Mouse (Mus musculus) liver, adult 2 months (tissue): ENCODE measurements around the gene Slc3a1. TPM values are rescaled to one million over a fixed set of nuclear protein-coding genes. Genes with fewer than 3 reads are reported as not detected.
A peak's percentile ranks its signal among the peaks of the same experiment; 100 is the strongest.

Experiments
- DNase-seq: peaks from one replicate; pipeline ENCODE4 v3.0.0-alpha.2; 2011; ENCODE audit warnings: low read depth, low spot score; ENCODE audit errors: extremely low read depth
- H3K27ac ChIP-seq: fragments of 200-500 bp; replicated peaks from 2 replicates; pipeline ENCODE4 v1.5.1; 2012; ENCODE audit warnings: low read depth, mild to moderate bottlenecking, control low read depth, inconsistent platforms, low read length; ENCODE audit not compliant: insufficient read depth
- H3K27me3 ChIP-seq: fragments of 200-500 bp; 2 replicates; pipeline ENCODE4 v1.6.1; 2012; ENCODE audit warnings: mild to moderate bottlenecking, moderate library complexity, low read length, inconsistent platforms; ENCODE audit not compliant: control insufficient read depth, insufficient read depth
- H3K36me3 ChIP-seq: fragments of 200-500 bp; 2 replicates; pipeline ENCODE4 v1.6.1; 2012; ENCODE audit warnings: low read length, inconsistent platforms; ENCODE audit not compliant: control insufficient read depth, insufficient read depth
- H3K4me1 ChIP-seq: fragments of 200-500 bp; 2 replicates; pipeline ENCODE4 v1.6.1; 2011; ENCODE audit warnings: low read length; ENCODE audit not compliant: control insufficient read depth, insufficient read depth
- H3K4me3 ChIP-seq: fragments of 200-500 bp; 2 replicates; pipeline ENCODE4 v1.5.1; 2011; ENCODE audit warnings: low read depth, mild to moderate bottlenecking, control low read depth, low read length, moderate library complexity; ENCODE audit not compliant: insufficient read depth
- H3K79me2 ChIP-seq: fragments of 200-500 bp; 2 replicates; pipeline ENCODE4 v1.6.1; 2012; ENCODE audit warnings: inconsistent platforms, mild to moderate bottlenecking, low read length, moderate library complexity; ENCODE audit not compliant: control insufficient read depth, insufficient read depth
- H3K9ac ChIP-seq: fragments of 200-500 bp; 2 replicates; pipeline ENCODE4 v1.6.1; 2012; ENCODE audit warnings: low read depth, mild to moderate bottlenecking, control low read depth, inconsistent platforms, low read length
- CTCF ChIP-seq: fragments of 200-500 bp; IDR thresholded peaks from 2 replicates; pipeline ENCODE4 v1.5.1; 2011; ENCODE audit warnings: low read depth, low read length, control low read depth
- POLR2A ChIP-seq: fragments of 200-500 bp; IDR thresholded peaks from 2 replicates; pipeline ENCODE4 v1.6.1; 2011; ENCODE audit warnings: low read length, control low read depth; ENCODE audit not compliant: insufficient read depth; ENCODE audit errors: extremely low read depth
- WGBS: fragments of 180-500 bp; shearing (Covaris S2); methylation state at CpG from one replicate; pipeline ENCODE4 v1.1.7; 2018; 5-methylcytosine and 5-hydroxymethylcytosine counted together
- polyA plus RNA-seq: library from polyadenylated mRNA; depleted of rRNA; stranded (reverse); fragments of >200 nt; gene quantifications from 2 replicates; pipeline ENCODE4 v1.2.3, GENCODE M21; 2012; rRNA removed
- total RNA-seq: library from RNA; depleted of rRNA; stranded (reverse); fragments of >200 nt; gene quantifications from 2 replicates; pipeline ENCODE4 v1.2.3, GENCODE M21; 2014; rRNA removed

Slc3a1 gene
- total RNA-seq (50.2 and 111 TPM in 2 replicates), polyA plus RNA-seq (16.3 and 20.0 TPM in 2 replicates)

DNA sequence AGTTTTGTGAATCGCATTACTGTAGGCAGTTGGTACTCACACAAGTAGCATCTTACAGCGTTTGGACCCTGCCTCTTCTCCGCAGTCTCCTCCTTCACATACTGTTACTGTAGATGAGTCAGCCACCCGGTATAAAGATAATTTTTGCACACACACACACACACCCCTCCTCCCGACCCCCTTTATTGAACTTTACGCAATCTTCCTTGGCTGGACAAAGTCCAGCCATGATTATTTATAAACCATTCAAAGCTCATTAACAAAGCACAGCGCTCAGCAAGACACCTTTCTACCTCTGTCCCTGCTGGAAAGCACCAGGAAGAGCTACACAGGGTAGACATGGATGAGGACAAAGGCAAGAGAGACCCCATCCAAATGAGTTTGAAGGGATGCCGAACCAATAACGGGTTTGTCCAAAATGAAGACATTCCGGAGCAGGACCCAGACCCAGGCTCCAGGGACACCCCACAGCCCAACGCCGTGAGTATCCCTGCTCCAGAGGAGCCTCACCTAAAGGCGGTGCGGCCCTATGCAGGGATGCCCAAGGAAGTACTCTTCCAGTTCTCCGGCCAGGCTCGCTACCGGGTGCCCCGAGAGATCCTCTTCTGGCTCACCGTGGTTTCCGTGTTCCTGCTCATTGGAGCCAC, at the start of gene Slc3a1:
Slc3a1 (plus strand) TSS at position 284 of the 647 bp plus-strand sequence.
- 65% methylated on average over 20 of the region's 20 CpGs for WGBS
- Histone ChIP-seq H3K4me3 (peak within 1 kb of the TSS; percentile 41), H3K27me3 (no peaks in the 10 kb centered on the region), H3K79me2 (no peaks in the 10 kb centered on the region), H3K36me3 (no peaks in the 10 kb centered on the region), H3K9ac (peak within 1 kb of the TSS; percentile 16), H3K4me1 (peaks cover 19% of the 10 kb centered on the region), H3K27ac (peak within 1 kb of the TSS; percentile 25)
- DNase-seq: peak; percentile 58
- TF ChIP-seq POLR2A: no peak
- TF ChIP-seq CTCF: no peak

DNA sequence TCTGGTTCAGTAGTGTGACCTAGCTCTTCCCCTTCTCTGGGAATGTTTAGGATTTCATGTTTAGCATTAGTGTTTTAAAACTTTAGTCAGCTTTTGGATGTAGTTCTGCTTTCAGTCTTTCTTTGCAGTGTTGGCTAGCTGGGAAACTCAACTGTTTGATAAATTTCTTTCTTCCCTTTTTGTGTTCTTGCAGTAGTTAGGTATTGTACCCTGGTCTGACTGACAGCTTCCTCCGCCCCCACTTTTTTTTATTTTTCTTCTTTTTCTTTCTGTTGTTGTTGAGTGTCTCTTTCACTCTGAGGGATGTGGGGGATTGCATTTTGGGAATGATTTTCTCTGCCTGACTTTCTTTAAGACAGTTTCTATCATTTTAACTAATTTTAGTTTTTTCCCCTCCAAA, 46.5 kb upstream of the Slc3a1 start:
- peaks cover 22% of the 10 kb centered on the region for H3K4me1 ChIP-seq
- H3K27ac ChIP-seq: no peak overlapping the region
- H3K27me3 ChIP-seq: no peaks in the 10 kb centered on the region
- TF ChIP-seq POLR2A: no peak
- no peak for TF ChIP-seq CTCF
- WGBS: 79% methylated on average over 1 of the region's 1 CpGs
- no peak overlapping the region for H3K9ac ChIP-seq
- peaks cover 45% of the 10 kb centered on the region for H3K79me2 ChIP-seq
- no peak overlapping the region for H3K4me3 ChIP-seq
- no peak for DNase-seq
- H3K36me3 ChIP-seq: no peaks in the 10 kb centered on the region

DNA sequence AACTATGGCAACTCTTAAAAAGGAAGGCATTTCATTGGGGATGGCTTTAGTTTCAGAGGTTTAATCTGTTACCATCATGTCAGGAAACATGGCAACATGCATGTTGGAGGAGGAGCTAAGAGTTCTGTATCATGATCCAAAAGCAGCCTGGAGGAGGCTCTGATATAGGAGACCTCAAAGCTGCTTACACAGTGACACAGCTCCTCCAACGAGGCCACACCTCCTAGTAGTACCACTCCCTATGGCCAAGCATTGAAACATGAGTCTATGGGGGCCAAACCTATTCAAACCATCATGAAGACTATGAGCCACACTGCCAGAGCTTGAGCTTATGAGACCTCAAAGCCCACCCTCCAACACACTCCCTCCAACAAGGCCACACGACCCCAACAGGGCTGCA, 45.4 kb upstream of the Slc3a1 start:
- H3K27me3 ChIP-seq: no peaks in the 10 kb centered on the region
- 76% methylated on average over 2 of the region's 2 CpGs for WGBS
- H3K27ac ChIP-seq: no peak overlapping the region
- no peaks in the 10 kb centered on the region for H3K36me3 ChIP-seq
- TF ChIP-seq CTCF (no peak), POLR2A (no peak)
- no peak overlapping the region for H3K9ac ChIP-seq
- peaks cover 41% of the 10 kb centered on the region for H3K79me2 ChIP-seq
- no peak overlapping the region for H3K4me3 ChIP-seq
- H3K4me1 ChIP-seq: peaks cover 22% of the 10 kb centered on the region
- DNase-seq: no peak

DNA sequence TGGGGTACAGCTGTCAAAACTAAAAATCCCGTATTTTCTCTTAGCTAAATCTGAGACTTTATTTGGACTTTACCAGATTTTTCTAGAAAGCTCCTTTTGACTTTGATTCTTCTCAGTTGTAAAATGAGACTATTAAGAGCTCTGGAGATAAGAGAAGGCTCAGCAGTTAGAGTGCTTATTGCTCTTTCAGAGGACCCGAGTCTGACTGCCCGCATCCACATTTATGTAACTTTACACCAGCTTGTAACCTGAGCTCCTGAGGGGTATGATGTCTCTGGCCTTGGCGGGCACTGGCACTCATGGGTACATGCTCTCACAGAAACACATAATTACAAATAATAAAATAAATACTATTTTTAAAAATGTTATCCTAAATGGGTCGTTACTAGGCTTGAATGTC, 41.8 kb upstream of the Slc3a1 start:
- no peaks in the 10 kb centered on the region for H3K27me3 ChIP-seq
- H3K4me3 ChIP-seq: no peak overlapping the region
- no peak overlapping the region for H3K27ac ChIP-seq
- peaks cover 55% of the 10 kb centered on the region for H3K79me2 ChIP-seq
- H3K9ac ChIP-seq: no peak overlapping the region
- H3K4me1 ChIP-seq: peaks cover 31% of the 10 kb centered on the region
- no peak for TF ChIP-seq POLR2A
- TF ChIP-seq CTCF: no peak
- DNase-seq: no peak
- H3K36me3 ChIP-seq: no peaks in the 10 kb centered on the region
- WGBS: 77% methylated on average over 5 of the region's 5 CpGs

DNA sequence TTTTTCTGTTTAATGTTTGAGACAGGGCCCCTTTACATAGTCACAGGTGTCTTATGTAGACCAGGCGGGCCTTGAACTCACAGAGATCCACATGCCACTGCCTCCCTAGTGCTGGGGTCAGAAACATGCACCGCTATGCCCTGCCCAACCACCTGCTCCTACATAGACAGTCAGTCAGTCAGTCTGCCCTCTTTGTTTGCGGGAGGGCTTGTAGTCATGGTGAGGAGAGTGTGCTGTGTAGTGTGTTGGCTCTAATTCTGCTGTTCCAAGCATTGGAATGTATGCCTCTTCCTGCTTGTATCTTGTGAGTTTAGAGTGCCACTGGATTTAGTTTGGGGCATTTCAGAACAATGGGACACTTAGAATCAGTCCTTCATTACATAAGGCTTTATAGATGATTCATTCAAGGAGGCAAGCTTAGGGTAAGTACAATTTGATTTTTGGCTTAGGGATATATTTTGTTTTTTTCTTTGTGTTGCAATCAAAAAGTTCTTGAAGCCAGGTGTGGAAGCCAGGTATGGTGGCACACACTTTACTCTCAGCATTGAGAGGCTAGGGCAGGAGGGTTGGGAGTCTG, 40.3 kb upstream of the Slc3a1 start:
- 52% methylated on average over 3 of the region's 3 CpGs for WGBS
- H3K4me1 ChIP-seq: peaks cover 30% of the 10 kb centered on the region
- H3K9ac ChIP-seq: no peak overlapping the region
- no peaks in the 10 kb centered on the region for H3K36me3 ChIP-seq
- H3K27me3 ChIP-seq: no peaks in the 10 kb centered on the region
- H3K27ac ChIP-seq: no peak overlapping the region
- no peak overlapping the region for H3K4me3 ChIP-seq
- H3K79me2 ChIP-seq: peaks cover 52% of the 10 kb centered on the region
- DNase-seq: peak; percentile 43
- TF ChIP-seq POLR2A (no peak), CTCF (no peak)

DNA sequence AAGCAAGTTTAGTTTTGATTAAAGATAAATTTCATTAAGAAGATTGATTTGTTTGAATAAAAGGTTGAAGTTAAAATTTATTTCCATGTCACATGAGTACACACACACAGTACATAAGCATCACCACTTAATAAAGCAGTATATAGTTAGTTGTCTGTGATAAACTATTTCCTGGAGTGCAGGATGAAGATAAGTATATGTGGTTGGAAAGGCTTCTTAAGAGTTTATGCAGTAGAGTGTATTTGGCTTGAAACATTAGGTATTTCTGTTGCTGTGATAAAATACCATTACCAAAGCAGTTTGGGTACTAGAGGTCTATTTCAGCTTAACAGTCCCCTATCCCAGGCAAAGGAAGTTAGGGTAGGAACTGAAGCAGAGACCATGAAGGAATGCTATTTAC, 39.7 kb upstream of the Slc3a1 start:
- Histone ChIP-seq H3K36me3 (no peaks in the 10 kb centered on the region), H3K27me3 (no peaks in the 10 kb centered on the region), H3K9ac (no peak overlapping the region), H3K4me3 (no peak overlapping the region), H3K79me2 (peaks cover 51% of the 10 kb centered on the region), H3K27ac (no peak overlapping the region), H3K4me1 (peaks cover 29% of the 10 kb centered on the region)
- TF ChIP-seq CTCF: no peak
- no peak for TF ChIP-seq POLR2A
- DNase-seq: no peak
